Mouse (Mus musculus) induced T-regulatory cell, adult 2 months (primary cell): Measurements from ENCODE around the gene Nxnl1.

Experiments
- DNase-seq: peaks from one replicate; pipeline ENCODE4 v3.0.0-alpha.2; 2012; ENCODE audit warnings: low read depth

The Nxnl1 gene

DNA sequence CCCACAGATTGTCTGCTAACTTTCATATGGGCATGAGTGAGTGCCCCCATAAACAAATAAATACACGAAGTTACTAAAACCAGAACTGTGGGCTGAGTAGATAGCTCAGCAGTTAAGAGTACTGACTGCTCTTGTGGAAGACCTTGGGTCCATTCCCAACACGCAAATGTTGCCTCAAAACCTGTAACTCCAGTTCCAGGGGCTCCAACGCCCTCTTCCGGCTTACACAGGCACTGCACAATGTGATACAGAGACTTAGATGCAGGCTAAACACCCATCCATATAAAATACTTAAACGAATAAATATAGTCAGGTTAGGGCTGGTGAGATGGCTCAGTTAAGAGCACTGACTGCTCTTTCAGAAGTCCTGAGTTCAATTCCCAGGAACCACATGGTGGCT, 51.4 kb downstream of the Nxnl1 start:
- DNase-seq, result no peak

DNA sequence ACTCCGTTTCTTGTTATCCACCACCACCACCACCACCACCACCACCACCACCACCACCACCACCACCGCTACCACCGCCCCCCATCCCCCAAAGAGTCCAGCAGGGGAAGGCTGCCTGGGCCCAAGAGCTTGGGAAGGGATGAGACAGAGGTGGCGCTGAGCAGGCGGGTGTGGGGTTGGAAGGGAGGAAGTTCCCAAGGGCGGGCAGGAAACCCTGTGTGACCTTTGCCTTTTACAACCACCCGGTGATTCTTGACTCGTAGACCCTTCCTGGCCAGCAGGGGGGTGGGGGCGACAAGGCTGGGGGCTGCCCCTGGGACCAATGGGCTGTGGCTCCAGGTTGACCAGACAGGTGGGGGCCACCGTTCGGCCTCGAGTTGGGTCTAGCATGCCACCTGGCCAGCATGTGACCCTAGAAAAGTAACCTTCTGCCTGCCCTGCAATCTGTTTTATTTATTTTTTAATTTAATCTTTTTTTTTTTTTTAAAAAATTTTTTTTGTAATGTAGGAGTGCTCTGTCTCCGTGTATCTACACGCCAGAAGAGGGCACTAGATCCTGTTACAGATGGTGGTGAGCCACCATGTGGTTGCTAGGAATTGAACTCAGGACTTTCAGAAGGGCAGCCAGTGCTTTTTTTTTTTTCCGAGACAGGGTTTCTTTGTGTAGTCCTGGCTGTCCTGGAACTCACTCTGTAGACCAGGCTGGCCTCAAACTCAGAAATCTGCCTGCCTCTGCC, 53.2 kb downstream of the Nxnl1 start:
- DNase-seq, result no peak

GRCm38 (mm10) chr8:71511644-71512043, 54.8 kb downstream of the Nxnl1 start, which contains the start of gene Plvap:
Gene Plvap, minus strand, starts transcription at chr8:71511752.
- no peak for DNase-seq
